Mouse (Mus musculus): ENCODE measurements around the gene Tnn. TPM values are rescaled to one million over a fixed set of nuclear protein-coding genes. Genes with fewer than 3 reads are reported as not detected.

Tnn gene
- total RNA-seq, 2 experiments from 2014 or later, result not detected

DNA sequence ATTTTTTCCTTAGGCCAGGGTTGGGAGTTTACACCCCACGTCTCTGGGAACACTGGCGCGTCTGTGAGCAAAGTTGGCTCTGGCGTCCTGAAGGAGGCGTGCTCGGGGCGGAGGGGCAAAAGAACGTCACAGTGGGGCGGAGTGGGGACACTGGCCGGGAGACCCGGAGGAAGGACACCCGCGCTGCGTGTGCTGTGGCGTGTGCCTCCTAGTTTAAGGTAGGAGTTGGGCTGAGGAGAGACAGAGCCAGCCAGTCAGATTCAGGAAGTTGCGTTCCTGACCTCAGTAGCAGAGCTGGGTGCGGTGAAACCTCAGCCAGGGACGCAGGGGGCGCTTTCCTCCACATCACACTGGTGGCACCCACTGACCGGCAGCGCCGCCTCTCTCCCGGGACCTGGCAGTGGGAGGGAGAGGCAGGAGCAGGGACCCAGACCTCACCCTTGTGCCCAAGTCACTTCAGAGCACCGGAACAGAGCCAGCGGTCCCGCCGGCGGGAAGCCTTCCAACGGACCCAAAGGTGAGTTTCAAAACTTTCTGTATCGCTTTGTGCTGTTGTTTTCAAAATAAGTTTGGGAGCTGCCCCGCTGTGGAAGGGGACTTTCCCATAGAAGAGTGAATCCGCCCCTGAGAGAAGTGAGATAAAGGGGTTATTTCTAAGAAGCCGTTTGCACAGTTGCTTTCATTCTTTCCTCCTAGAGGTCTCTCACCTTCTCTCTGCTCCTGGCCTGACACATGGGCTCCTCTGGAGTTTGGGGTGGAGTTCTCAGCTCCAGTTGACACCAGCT lies 109.0 kb downstream of the Tnn start, which contains the start of gene 4930523C07Rik:
TSS of gene 4930523C07Rik (plus strand) at position 146 of the 785 bp plus-strand sequence.
- DNase-seq (ENCODE audit: low spot score), result peak; percentile 79

DNA sequence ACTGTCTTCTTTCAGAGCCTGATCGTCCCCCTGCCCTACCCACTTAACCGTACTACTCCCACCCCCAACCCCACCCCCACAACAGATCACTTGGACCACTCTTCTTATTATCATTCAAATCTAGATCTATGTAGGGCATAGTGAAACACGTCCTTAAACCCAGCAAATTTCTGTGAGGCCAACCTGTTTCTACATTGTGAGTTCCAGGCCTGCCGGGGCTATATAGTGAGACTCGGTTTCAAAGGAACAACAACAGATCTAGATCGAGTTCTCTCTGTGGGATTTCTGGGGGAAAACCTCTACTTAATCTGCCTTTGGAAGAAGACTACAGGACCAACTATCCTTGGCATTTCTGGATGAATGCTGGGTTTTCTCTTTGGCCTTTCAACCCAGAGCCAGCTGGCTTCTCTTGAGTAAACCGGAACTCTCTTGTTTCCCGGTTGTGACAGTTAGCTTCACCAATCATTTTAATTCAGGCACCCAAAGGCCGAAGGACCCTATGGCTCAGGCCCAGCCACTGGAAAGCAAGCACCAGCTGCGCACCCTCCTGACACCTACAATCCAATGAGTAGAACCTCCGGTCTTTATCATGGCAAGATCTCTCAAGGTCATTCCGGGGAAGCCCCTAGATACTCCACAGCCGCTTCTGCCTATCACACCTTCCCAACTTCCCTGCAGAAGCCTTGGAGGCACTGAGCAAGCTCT lies 110.0 kb downstream of the Tnn start:
- no peak for DNase-seq (ENCODE audit: low spot score)

DNA sequence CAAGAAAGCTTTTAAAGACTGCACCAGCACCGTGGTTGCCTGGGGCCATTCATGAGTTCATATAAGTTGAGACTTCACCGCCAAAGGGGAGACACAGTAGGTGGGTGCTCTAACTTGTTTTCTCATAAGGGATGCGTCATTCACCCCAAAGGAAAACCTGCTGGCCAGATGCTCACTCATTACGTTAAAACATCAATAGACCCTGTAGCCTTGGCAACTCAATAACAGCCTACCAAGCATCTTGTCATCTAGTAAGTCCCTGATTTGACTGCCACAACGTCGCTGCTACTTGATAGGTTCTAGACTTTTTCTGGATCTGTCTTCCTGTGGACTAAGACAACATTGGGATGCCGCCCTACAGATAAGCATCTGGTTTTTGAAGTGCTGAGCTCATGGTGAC lies 111.0 kb downstream of the Tnn start:
- no peak for DNase-seq (ENCODE audit: low spot score)

DNA sequence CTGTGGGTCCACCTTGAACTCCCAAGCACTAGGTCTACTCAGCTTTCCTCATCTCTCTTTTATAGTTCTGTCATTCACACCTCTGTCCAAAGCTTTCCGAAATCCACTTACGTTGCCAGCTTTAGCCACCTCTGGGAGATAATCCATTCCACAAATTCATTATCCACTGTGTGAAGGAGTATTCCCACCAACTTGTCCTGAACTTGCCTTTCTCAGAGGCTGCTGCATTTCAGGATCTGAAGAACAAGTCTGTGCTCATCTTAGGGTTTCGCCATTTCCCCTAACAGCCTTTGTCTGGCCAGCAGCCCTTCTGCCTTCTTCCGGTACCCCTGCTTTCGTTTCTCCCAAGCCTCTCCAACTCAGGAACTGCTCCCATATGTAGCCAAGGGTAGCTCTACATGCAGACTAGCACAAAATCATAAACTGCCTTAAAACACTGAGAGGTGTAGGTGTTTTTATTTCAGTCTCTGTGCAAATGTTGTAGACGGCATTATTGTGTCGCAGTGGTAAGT lies 112.1 kb downstream of the Tnn start:
- no peak for DNase-seq (ENCODE audit: low spot score)

DNA sequence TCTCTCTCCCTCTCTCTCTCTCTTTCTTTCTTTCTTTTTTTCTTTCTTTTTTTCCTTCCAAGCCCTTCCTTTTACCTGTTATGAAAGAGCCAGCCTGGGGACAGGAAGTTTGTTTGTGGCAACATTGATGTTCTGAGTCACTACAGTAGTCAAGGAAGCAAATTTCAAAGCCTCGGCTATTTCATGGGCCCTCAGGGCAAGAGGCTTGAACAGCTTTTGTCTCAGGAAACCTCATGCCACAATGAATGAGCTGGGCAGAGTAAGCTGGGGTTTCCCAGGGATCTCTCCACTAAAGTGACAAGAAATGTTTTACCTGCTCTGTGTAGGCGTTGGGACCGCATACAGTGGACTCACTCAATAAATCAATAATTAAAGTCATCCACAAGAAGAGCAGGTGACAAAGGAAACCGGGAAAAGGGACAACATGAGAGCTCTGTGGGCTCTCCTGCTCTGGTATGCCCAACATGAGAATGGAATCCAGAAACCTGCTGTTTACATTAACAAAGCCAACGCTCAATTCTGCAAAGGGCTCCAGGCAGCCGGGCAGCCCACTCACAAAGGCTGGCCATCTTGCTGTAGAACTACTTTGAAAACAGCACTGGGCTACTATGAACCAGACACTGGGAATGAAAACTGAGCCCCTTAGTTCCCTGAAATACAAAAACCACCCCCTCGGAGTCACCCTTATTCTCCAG lies 113.3 kb downstream of the Tnn start:
- no peak for DNase-seq (ENCODE audit: low spot score)

DNA sequence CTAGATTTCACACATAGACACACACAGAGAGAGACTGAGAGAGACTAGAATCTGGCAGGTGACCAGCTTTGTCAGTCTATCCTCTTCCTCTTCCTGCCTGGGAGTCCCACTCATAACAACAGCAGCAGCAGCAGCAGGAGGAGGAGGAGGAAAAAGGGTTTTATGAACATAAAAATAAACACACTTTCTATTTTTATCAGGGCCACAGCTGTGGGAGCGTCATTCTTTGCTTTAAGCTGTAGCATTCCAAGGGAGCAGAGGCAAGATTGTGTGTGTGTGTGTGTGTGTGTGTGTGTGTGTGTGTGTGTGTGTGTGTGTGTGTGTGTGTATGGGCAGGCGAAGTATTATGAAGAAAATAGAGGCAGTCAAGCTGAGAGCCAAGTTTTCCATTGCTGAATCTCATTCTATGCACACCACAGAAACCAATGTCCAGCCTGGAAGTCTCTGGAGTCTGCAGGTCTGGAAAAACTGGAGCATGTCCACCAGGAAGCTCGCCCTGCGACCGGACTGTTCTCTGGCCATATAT lies 116.3 kb downstream of the Tnn start:
- DNase-seq (ENCODE audit: low spot score), result peak; percentile 40

DNA sequence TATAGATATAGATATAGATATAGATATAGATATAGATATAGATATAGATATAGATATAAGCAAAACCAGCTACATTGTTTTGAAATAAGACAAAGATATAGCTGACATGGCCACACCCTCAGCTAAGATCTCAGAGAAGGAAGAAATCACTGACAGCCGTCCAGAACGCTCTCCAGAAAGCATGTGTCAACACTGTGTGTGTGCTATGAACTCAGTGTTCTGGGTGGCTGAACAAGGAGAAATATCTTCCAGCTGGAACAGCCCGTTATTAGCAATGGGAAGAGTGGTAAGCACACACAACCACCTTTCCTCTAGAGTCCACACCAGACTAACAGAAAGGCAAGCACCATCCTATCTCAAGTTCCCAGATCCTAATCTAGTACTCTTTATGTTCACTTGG lies 117.8 kb downstream of the Tnn start:
- DNase-seq (ENCODE audit: low spot score), result peak; percentile 32

Other genes starting within 250 kb of the Tnn start
- 1 to 10 TPM; 5.4 to 5.7 TPM for gene 4930523C07Rik, start 109.2 kb downstream of the Tnn start, total RNA-seq (2021)
- gene Mrps14, start 41.6 kb upstream of the Tnn start, total RNA-seq (2021), result 10 to 100 TPM; 68.9 to 74.9 TPM
- gene Cacybp, start 59.3 kb upstream of the Tnn start, total RNA-seq (2021), result 10 to 100 TPM; 55.7 to 56.1 TPM

Data from gastrocnemius, adult 18-20 months (tissue).